Mouse (Mus musculus): ENCODE data around the gene Pomt2. TPM values are rescaled to one million over a fixed set of nuclear protein-coding genes. Genes with fewer than 3 reads are reported as not detected.

Pomt2 gene
- polyA plus RNA-seq, 2 experiments, result 2.6 to 3.9 TPM

- H3K4me3 ChIP-seq (ENCODE audit: insufficient read depth in 1 of 2, low read depth in 2 of 2, low read length in 2 of 2), result no peak overlapping the region
- no peaks in the 10 kb centered on the region for H3K9me3 ChIP-seq (ENCODE audit: control insufficient read depth, low read length)
- H3K4me2 ChIP-seq (ENCODE audit: low read depth), result no peak overlapping the region
- H3K36me3 ChIP-seq (replicated peaks; ENCODE audit: control insufficient read depth, insufficient read depth, low read depth), result no peaks in the 10 kb centered on the region
- H3K9ac ChIP-seq (replicated peaks), result no peak overlapping the region
- no peaks in the 10 kb centered on the region for H3K4me1 ChIP-seq (replicated peaks; ENCODE audit: control insufficient read depth in 2 of 2, insufficient read depth in 2 of 2, low read length in 1 of 2)
- 76% methylated on average over 4 of the region's 4 CpGs for WGBS (ENCODE audit: insufficient replicate concordance)
- DNase-seq (ENCODE audit: low read depth in 3 of 3, low spot score in 3 of 3) (no peak), ATAC-seq (ENCODE audit: insufficient read depth) (no peak)
- H3K27me3 ChIP-seq (ENCODE audit: control insufficient read depth, insufficient read depth, low read length), result no peaks in the 10 kb centered on the region
- no peak for TF ChIP-seq CTCF (IDR thresholded peaks at IDR 0.05; ENCODE audit: low read depth)
- TF ChIP-seq EP300 (IDR thresholded peaks at IDR 0.05; ENCODE audit: low read depth), result no peak
- no peak overlapping the region for H3K27ac ChIP-seq
Measured at GRCm38 (mm10) chr12:87093249-87093648, 54.5 kb downstream of the Pomt2 start.

GRCm38 (mm10) chr12:87091916-87092315, 55.9 kb downstream of the Pomt2 start:
- ATAC-seq (ENCODE audit: insufficient read depth) (no peak), DNase-seq (ENCODE audit: low read depth in 3 of 3, low spot score in 3 of 3) (no peak)
- H3K27ac ChIP-seq, result no peak overlapping the region
- H3K27me3 ChIP-seq (ENCODE audit: control insufficient read depth, insufficient read depth, low read length), result no peaks in the 10 kb centered on the region
- H3K4me1 ChIP-seq (replicated peaks; ENCODE audit: control insufficient read depth in 2 of 2, insufficient read depth in 2 of 2, low read length in 1 of 2), result no peaks in the 10 kb centered on the region
- no peaks in the 10 kb centered on the region for H3K9me3 ChIP-seq (ENCODE audit: control insufficient read depth, low read length)
- no peaks in the 10 kb centered on the region for H3K36me3 ChIP-seq (replicated peaks; ENCODE audit: control insufficient read depth, insufficient read depth, low read depth)
- 43% methylated on average over 2 of the region's 2 CpGs for WGBS (ENCODE audit: insufficient replicate concordance)
- no peak overlapping the region for H3K4me2 ChIP-seq (ENCODE audit: low read depth)
- H3K4me3 ChIP-seq (ENCODE audit: insufficient read depth in 1 of 2, low read depth in 2 of 2, low read length in 2 of 2), result no peak overlapping the region
- TF ChIP-seq EP300 (IDR thresholded peaks at IDR 0.05; ENCODE audit: low read depth), result no peak
- TF ChIP-seq CTCF (IDR thresholded peaks at IDR 0.05; ENCODE audit: low read depth), result no peak
- H3K9ac ChIP-seq (replicated peaks), result no peak overlapping the region

- Histone ChIP-seq H3K4me1 (replicated peaks; ENCODE audit: control insufficient read depth in 2 of 2, insufficient read depth in 2 of 2, low read length in 1 of 2) (no peaks in the 10 kb centered on the region), H3K27ac (no peak overlapping the region), H3K4me2 (ENCODE audit: low read depth) (no peak overlapping the region), H3K9me3 (ENCODE audit: control insufficient read depth, low read length) (no peaks in the 10 kb centered on the region), H3K27me3 (ENCODE audit: control insufficient read depth, insufficient read depth, low read length) (no peaks in the 10 kb centered on the region), H3K4me3 (ENCODE audit: insufficient read depth in 1 of 2, low read depth in 2 of 2, low read length in 2 of 2) (no peak overlapping the region), H3K36me3 (replicated peaks; ENCODE audit: control insufficient read depth, insufficient read depth, low read depth) (no peaks in the 10 kb centered on the region), H3K9ac (replicated peaks) (no peak overlapping the region)
- ATAC-seq (ENCODE audit: insufficient read depth) (no peak), DNase-seq (ENCODE audit: low read depth in 3 of 3, low spot score in 3 of 3) (no peak)
- 46% methylated on average over 2 of the region's 2 CpGs for WGBS (ENCODE audit: insufficient replicate concordance)
- TF ChIP-seq EP300 (IDR thresholded peaks at IDR 0.05; ENCODE audit: low read depth) (no peak), CTCF (IDR thresholded peaks at IDR 0.05; ENCODE audit: low read depth) (no peak)
Measured at GRCm38 (mm10) chr12:87089701-87090100, 58.1 kb downstream of the Pomt2 start.

GRCm38 (mm10) chr12:87089255-87089654, 58.5 kb downstream of the Pomt2 start:
- ATAC-seq (ENCODE audit: insufficient read depth), result no peak

GRCm38 (mm10) chr12:87088331-87088730, 59.4 kb downstream of the Pomt2 start:
- ATAC-seq (ENCODE audit: insufficient read depth), result no peak
- H3K9me3 ChIP-seq (ENCODE audit: control insufficient read depth, low read length), result no peaks in the 10 kb centered on the region
- no peaks in the 10 kb centered on the region for H3K4me1 ChIP-seq (replicated peaks; ENCODE audit: control insufficient read depth in 2 of 2, insufficient read depth in 2 of 2, low read length in 1 of 2)
- no peaks in the 10 kb centered on the region for H3K36me3 ChIP-seq (replicated peaks; ENCODE audit: control insufficient read depth, insufficient read depth, low read depth)
- peak; percentile 52 for TF ChIP-seq CTCF (IDR thresholded peaks at IDR 0.05; ENCODE audit: low read depth)
- TF ChIP-seq EP300 (IDR thresholded peaks at IDR 0.05; ENCODE audit: low read depth), result no peak
- no peak overlapping the region for H3K27ac ChIP-seq
- DNase-seq (ENCODE audit: low read depth in 3 of 3, low spot score in 3 of 3), result no peak
- H3K27me3 ChIP-seq (ENCODE audit: control insufficient read depth, insufficient read depth, low read length), result no peaks in the 10 kb centered on the region
- H3K9ac ChIP-seq (replicated peaks), result no peak overlapping the region
- 25% methylated on average over 4 of the region's 4 CpGs for WGBS (ENCODE audit: insufficient replicate concordance)
- H3K4me2 ChIP-seq (ENCODE audit: low read depth), result no peak overlapping the region
- no peak overlapping the region for H3K4me3 ChIP-seq (ENCODE audit: insufficient read depth in 1 of 2, low read depth in 2 of 2, low read length in 2 of 2)

More at GRCm38 (mm10) chr12:87089255-87089654, 58.5 kb downstream of the Pomt2 start:
- whole genome bisulfite sequencing (ENCODE audit: insufficient replicate concordance), result 53% methylated on average over 4 of the region's 4 CpGs
- Histone ChIP-seq H3K4me1 (replicated peaks; ENCODE audit: control insufficient read depth in 2 of 2, insufficient read depth in 2 of 2, low read length in 1 of 2) (no peaks in the 10 kb centered on the region), H3K4me3 (ENCODE audit: insufficient read depth in 1 of 2, low read depth in 2 of 2, low read length in 2 of 2) (no peak overlapping the region), H3K27me3 (ENCODE audit: control insufficient read depth, insufficient read depth, low read length) (no peaks in the 10 kb centered on the region), H3K36me3 (replicated peaks; ENCODE audit: control insufficient read depth, insufficient read depth, low read depth) (no peaks in the 10 kb centered on the region), H3K4me2 (ENCODE audit: low read depth) (no peak overlapping the region), H3K9me3 (ENCODE audit: control insufficient read depth, low read length) (no peaks in the 10 kb centered on the region), H3K27ac (no peak overlapping the region), H3K9ac (replicated peaks) (no peak overlapping the region)
- no peak for DNase-seq (ENCODE audit: low read depth in 3 of 3, low spot score in 3 of 3)
- no peak for TF ChIP-seq EP300 (IDR thresholded peaks at IDR 0.05; ENCODE audit: low read depth)
- no peak for TF ChIP-seq CTCF (IDR thresholded peaks at IDR 0.05; ENCODE audit: low read depth)

Measured in liver, embryonic 14.5 days (tissue).